Mouse (Mus musculus) adipocyte (in vitro differentiated cells): Measurements from ENCODE around the gene Brdt.
"Not testable (repeated sequence)": the region's sequence is repeated elsewhere in the genome, so short reads cannot be mapped to it uniquely, and the experiment has no call there.

Experiments used
- DNase-seq: peaks from one replicate; pipeline ENCODE4 v3.0.0-alpha.2; 2016; ENCODE audit warnings: low spot score

Brdt gene

GRCm38 (mm10) chr5:107340404-107340803 is 9.4 kb downstream of the Brdt start:
- peak; percentile 24 for DNase-seq

- DNase-seq: no peak
These were observed 11.9 kb downstream of the Brdt start for GRCm38 (mm10) chr5:107342891-107343290.

- no peak for DNase-seq
These were observed 15.3 kb downstream of the Brdt start for GRCm38 (mm10) chr5:107346214-107346613.

GRCm38 (mm10) chr5:107352566-107352965 is 21.6 kb downstream of the Brdt start:
- no peak for DNase-seq

GRCm38 (mm10) chr5:107353981-107354380 is 23.0 kb downstream of the Brdt start:
- no peak for DNase-seq

- DNase-seq: peak; percentile 58
These were observed 24.8 kb downstream of the Brdt start for GRCm38 (mm10) chr5:107355801-107356200.

GRCm38 (mm10) chr5:107357723-107358122 is 26.8 kb downstream of the Brdt start:
- no peak for DNase-seq

- DNase-seq: peak; percentile 89
These were observed 28.6 kb downstream of the Brdt start for GRCm38 (mm10) chr5:107359395-107360053.

GRCm38 (mm10) chr5:107360054-107360730 is 29.2 kb downstream of the Brdt start:
- peak; percentile 39 for DNase-seq

GRCm38 (mm10) chr5:107370040-107370439 is 39.1 kb downstream of the Brdt start:
- no peak for DNase-seq

GRCm38 (mm10) chr5:107371335-107371734 is 40.4 kb downstream of the Brdt start:
- no peak for DNase-seq

- DNase-seq: no peak
These were observed 42.3 kb downstream of the Brdt start for GRCm38 (mm10) chr5:107373256-107373655.

- not testable (repeated sequence) for DNase-seq
These were observed 55.5 kb downstream of the Brdt start for GRCm38 (mm10) chr5:107386448-107386847.

- peak; percentile 41 for DNase-seq
These were observed 56.8 kb downstream of the Brdt start for GRCm38 (mm10) chr5:107387788-107388187.

- no peak for DNase-seq
These were observed 58.4 kb downstream of the Brdt start for GRCm38 (mm10) chr5:107389373-107389772.

- no peak for DNase-seq
These were observed 63.5 kb downstream of the Brdt start for GRCm38 (mm10) chr5:107394437-107394836.

GRCm38 (mm10) chr5:107402436-107402835 is 71.5 kb downstream of the Brdt start, which contains the start of gene Ephx4:
Ephx4 (plus strand) TSS chr5:107402736.
- no peak for DNase-seq

- DNase-seq: no peak
These were observed 72.3 kb downstream of the Brdt start for GRCm38 (mm10) chr5:107403011-107403946.

- no peak for DNase-seq
These were observed 73.2 kb downstream of the Brdt start for GRCm38 (mm10) chr5:107403947-107404684.

GRCm38 (mm10) chr5:107405361-107405760 is 74.4 kb downstream of the Brdt start:
- DNase-seq: no peak

GRCm38 (mm10) chr5:107410305-107410704 is 79.3 kb downstream of the Brdt start:
- no peak for DNase-seq

GRCm38 (mm10) chr5:107411326-107411725 is 80.4 kb downstream of the Brdt start:
- peak; percentile 18 for DNase-seq
